Mouse (Mus musculus) brown adipose tissue, adult 24 weeks (tissue): ENCODE measurements around the gene Dcaf12. TPM values are rescaled to one million over a fixed set of nuclear protein-coding genes. Genes with fewer than 3 reads are reported as not detected.

ENCODE experiments used
- H3K27ac ChIP-seq: fragments of 200-500 bp; replicated peaks from 2 replicates; pipeline ENCODE4 v1.5.1; 2012; ENCODE audit warnings: low read depth, mild to moderate bottlenecking, low read length
- H3K4me1 ChIP-seq: fragments of 200-500 bp; 2 replicates; pipeline ENCODE4 v1.6.1; 2012; ENCODE audit warnings: low read length, mixed read lengths; ENCODE audit not compliant: control insufficient read depth, insufficient read depth, insufficient read length
- H3K4me3 ChIP-seq: fragments of 200-500 bp; 2 replicates; pipeline ENCODE4 v1.5.1; 2012; ENCODE audit warnings: low read depth, mild to moderate bottlenecking, low read length, moderate library complexity; ENCODE audit not compliant: insufficient read depth
- polyA plus RNA-seq: library from polyadenylated mRNA; stranded (reverse); fragments of >200 nt; gene quantifications from 2 replicates; pipeline ENCODE4 v1.2.4, GENCODE M21; 2012; ENCODE audit not compliant: missing spikeins, insufficient read depth, insufficient read length

Gene Dcaf12
- polyA plus RNA-seq, 1 experiment, result 15.5 TPM

GRCm38 (mm10) chr4:41331085-41331484 is 16.4 kb upstream of the Dcaf12 start:
- no peak overlapping the region for H3K4me3 ChIP-seq
- H3K4me1 ChIP-seq, result no peaks in the 10 kb centered on the region
- no peak overlapping the region for H3K27ac ChIP-seq

- no peaks in the 10 kb centered on the region for H3K4me1 ChIP-seq
- no peak overlapping the region for H3K4me3 ChIP-seq
- H3K27ac ChIP-seq, result no peak overlapping the region
Observed at GRCm38 (mm10) chr4:41329481-41329880, 14.8 kb upstream of the Dcaf12 start.

DNA sequence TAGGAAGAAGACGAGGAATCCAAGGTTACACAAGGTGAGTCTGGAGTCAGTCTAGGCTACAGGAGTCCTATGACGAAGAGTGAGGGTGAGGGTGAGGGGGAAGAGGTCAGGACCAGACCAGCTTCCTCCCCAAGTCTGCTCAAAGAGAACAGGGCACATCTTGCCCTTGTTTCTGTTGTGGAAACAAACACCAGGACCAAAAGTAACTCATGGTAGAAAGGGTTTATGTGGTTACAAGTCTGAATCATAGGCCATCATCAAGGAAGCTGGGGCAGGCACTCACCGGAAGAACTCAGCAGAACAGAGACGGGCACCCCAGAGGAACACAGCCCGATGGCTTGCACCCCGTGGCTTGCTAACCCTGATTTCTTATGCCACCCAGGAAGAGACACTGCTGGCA is 12.2 kb upstream of the Dcaf12 start:
- Histone ChIP-seq H3K4me1 (no peaks in the 10 kb centered on the region), H3K27ac (no peak overlapping the region), H3K4me3 (no peak overlapping the region)

DNA sequence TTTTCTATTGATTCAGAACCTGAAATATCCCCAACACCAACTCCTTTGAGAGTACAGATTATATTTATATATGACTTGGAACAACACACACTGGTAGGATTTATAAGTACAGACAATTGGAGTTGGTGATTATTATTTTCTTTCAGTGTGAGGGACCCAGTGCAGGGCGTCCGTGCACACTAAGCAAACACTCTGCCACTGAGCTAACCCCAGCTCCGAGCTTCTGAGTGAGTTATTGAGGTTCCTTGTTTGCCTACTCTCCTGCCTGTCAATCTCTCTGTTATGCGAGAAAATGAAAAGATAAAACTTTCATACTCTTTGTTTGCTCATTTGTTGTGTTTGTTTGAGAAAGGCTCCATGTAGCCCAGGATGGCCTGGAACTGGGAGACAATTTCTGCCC is 6.3 kb upstream of the Dcaf12 start:
- no peak overlapping the region for H3K4me3 ChIP-seq
- H3K4me1 ChIP-seq, result no peaks in the 10 kb centered on the region
- H3K27ac ChIP-seq, result no peak overlapping the region

DNA sequence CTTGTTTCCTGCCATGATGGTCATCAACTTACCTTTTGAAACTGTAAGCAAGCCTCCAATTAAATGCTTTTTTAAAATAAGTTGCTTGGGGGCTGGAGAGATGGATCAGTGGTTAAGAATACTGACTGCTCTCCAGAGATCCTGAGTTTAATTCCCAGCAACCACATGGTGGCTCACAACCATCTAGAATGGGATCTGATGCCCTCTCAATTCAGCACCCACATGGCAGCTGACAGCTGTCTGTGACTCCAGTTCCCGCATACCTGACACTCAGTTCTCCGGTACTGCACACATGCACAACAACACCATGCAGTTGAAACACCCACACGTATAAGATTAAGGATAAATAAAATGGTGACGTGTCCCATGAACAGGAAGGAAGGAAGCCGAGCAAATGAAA is 3.6 kb upstream of the Dcaf12 start:
- Histone ChIP-seq H3K27ac (no peak overlapping the region), H3K4me1 (peaks cover 6% of the 10 kb centered on the region; the same call in 1 of the 2 replicates), H3K4me3 (no peak overlapping the region)

DNA sequence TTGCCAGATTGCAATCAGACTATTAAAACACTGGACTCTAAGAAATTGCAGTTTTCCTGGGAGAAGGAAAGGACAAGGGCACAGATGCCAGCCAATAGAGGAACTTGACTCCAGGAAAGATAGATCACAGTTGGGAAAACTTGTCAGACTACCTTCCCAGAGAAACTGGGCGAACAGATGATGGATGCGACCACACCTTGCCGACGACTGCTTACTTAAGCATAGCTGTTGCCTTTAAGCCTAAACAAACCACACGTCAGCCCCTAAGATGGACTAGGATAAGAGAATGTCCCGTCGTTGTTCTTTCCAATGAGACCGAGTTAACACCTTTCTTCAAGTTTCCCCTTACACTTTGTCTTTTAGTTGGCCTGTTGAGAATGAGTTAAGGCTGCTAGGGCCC is 484 bp upstream of the Dcaf12 start:
- peak overlapping the region; percentile 96 for H3K4me3 ChIP-seq
- H3K4me1 ChIP-seq, result peaks cover 6% of the 10 kb centered on the region
- H3K27ac ChIP-seq, result peak overlapping the region; percentile 77

DNA sequence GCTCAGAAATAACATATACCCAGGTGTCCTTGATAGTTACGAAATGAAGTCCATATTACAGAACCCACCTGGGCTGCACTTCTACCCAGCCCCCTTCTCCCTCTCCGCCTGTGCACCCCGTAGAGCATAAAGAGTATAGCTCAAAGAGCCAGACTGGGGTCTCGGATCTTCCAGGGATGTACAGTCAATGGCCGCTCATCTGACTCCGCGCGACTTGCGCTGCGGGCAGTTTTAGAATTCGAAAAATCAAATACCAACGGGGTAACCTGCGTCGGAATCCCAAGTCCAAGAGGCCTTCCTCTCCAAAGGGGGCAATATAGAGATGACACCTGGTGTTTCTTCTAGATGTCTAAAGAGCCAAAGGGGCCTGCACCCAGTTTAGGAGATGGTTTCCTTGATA is 967 bp downstream of the Dcaf12 start:
- Histone ChIP-seq H3K27ac (peak overlapping the region; percentile 48), H3K4me3 (peak overlapping the region; percentile 96), H3K4me1 (peaks cover 6% of the 10 kb centered on the region)

GRCm38 (mm10) chr4:41310567-41311563 is 3.8 kb downstream of the Dcaf12 start:
- Histone ChIP-seq H3K4me3 (no peak overlapping the region), H3K27ac (no peak overlapping the region), H3K4me1 (peaks cover 6% of the 10 kb centered on the region)

GRCm38 (mm10) chr4:41307406-41307805 is 7.3 kb downstream of the Dcaf12 start:
- peaks cover 4% of the 10 kb centered on the region; the same call in 1 of the 2 replicates for H3K4me1 ChIP-seq
- H3K4me3 ChIP-seq, result no peak overlapping the region
- no peak overlapping the region for H3K27ac ChIP-seq

DNA sequence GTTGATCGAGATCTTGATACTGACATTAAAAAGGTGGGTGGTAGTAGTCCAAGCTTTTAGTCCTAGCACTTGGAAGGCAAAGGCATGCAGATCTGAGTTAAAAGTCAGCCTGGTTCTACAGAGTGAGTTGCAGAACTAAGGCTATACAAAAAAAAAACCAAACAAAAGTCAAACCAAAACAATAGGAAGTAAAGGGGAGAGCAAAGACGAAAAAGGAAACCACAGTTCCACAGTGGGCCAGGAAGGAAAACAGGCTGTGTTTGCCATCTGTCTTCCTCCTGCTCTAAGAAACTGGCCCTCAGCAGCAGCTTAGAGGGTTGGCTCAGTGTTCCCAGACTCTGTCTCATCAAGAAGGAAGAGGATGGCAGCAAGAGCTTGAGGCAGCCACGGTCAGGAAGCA is 10.4 kb downstream of the Dcaf12 start:
- Histone ChIP-seq H3K27ac (no peak overlapping the region), H3K4me1 (peaks cover 4% of the 10 kb centered on the region; the same call in 1 of the 2 replicates), H3K4me3 (no peak overlapping the region)

DNA sequence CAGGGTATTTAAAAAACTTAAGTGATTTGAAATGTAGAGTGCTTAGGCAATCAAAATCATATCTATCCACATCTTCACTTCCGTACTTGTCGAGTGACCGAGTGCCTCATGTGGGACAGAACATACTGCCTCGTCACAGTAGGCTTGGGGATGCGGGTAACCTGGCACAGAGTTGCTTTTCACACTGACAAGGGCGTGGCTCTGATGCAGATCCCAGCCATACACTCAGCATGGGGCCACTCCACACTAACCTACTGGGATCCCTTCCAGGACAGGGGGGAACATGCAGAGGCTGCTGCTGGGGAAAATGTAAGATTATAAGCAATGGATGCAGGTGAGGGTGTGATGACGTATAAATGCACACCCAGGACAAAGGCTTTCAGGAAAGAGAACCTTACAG is 11.0 kb downstream of the Dcaf12 start:
- Histone ChIP-seq H3K27ac (no peak overlapping the region), H3K4me1 (peaks cover 4% of the 10 kb centered on the region; the same call in 1 of the 2 replicates), H3K4me3 (no peak overlapping the region)

- H3K27ac ChIP-seq, result no peak overlapping the region
- H3K4me3 ChIP-seq, result no peak overlapping the region
- peaks cover 3% of the 10 kb centered on the region; the same call in 1 of the 2 replicates for H3K4me1 ChIP-seq
Observed at GRCm38 (mm10) chr4:41298976-41299375, 15.7 kb downstream of the Dcaf12 start.

DNA sequence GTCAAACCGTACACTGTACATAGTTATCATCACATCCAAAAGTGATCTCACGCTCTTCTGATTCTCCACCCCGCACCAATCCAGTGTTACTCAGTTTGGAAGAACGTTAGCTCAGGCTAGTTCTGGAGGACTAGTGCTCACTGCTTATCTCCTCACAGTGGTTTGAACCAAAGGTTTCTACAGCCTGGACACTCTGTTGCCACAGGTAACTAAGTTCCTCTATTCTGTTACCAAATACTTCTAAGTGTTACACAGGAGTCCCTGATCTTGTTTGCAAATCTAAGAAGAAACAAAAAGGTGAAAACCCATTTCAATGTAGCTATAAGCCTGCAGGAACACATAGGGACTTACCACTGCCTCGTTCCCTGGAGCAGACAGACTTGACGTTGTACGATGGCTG is 18.7 kb downstream of the Dcaf12 start:
- no peak overlapping the region for H3K4me3 ChIP-seq
- no peaks in the 10 kb centered on the region for H3K4me1 ChIP-seq
- no peak overlapping the region for H3K27ac ChIP-seq

DNA sequence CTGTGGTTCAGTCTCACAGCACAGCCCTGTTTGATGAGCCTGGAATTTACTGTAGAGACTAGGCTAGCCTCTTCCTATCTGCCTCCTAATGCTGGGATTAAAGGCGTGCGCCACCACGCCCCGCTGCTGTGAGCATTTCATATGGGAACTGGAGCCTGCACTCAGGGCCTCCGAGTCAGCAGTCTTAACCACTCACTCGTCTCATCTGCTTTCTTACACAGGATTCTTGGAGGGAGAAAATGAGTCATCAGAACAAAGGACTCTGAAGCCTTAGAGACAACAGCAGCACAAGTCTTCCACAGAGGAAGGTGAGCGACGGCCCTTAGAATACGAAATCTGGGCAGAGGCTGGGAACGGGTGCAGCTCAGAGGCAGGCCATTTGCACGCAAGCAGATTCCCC is 19.2 kb downstream of the Dcaf12 start:
- Histone ChIP-seq H3K4me1 (no peaks in the 10 kb centered on the region), H3K27ac (no peak overlapping the region), H3K4me3 (no peak overlapping the region)

GRCm38 (mm10) chr4:41293907-41294306 is 20.8 kb downstream of the Dcaf12 start:
- no peaks in the 10 kb centered on the region for H3K4me1 ChIP-seq
- H3K4me3 ChIP-seq, result no peak overlapping the region
- no peak overlapping the region for H3K27ac ChIP-seq

DNA sequence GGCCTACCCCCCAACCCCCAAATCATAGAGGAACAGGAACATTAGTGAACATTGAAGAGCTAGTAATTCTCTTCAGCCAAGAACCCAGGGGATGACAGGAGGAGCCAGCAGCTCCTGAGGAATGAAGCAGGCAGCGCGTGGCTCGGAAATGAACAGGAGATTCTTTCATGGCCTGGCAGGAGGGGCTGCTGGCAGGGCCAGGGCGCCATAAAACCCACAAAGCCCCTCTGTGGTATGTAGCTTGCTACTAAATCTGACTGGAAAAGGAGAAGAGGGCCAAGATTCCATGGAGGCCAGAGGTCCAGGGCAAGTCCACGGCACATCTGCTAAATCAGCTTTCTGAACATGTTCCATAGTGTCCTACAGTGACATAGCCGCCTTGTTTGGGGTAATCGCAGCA is 24.9 kb downstream of the Dcaf12 start:
- Histone ChIP-seq H3K4me3 (no peak overlapping the region), H3K4me1 (no peaks in the 10 kb centered on the region), H3K27ac (no peak overlapping the region)
